Mouse (Mus musculus) inflammation-experienced regulatory T-cells (primary cell): Measurements from ENCODE around the gene Anp32a. TPM values are rescaled to one million over a fixed set of nuclear protein-coding genes. Genes with fewer than 3 reads are reported as not detected.

Experiments
- polyA plus RNA-seq, 2 experiments: library from polyadenylated mRNA; unstranded; fragments of 100-300 nt; shearing (Covaris generic); gene quantifications; one replicate each; pipeline ENCODE4 v1.2.1; 2017

Anp32a gene
- polyA plus RNA-seq, result 10 to 100 TPM; 66.7 to 72.2 TPM

DNA sequence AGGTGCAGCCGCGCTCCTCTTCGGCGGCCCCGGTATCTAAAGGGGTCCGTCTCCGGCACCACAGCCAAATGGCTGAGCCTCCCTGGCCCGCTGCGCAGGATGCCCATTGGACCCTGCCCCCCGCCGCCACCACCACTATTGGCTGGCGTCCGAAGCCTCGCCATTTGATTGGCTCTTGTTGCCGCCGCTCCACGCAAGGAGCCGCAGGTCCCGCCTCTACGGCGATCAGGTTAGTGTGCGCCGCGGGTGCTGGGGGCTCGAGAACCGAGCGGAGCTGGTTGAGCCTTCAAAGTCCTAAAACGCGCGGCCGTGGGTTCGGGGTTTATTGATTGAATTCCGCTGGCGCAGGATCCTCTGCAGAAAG, at the start of gene Anp32a:
Gene Anp32a, plus strand, starts transcription at position 171 of the 364 bp plus-strand sequence.

Other genes with a start within 250 kb of the Anp32a start
- 10 to 100 TPM in 1 of 2 experiments, 1 to 10 TPM in 1; 6.1 to 10.6 TPM for gene Glce, start 218.6 kb upstream of the Anp32a start, polyA plus RNA-seq
- gene Spesp1, start 59.1 kb upstream of the Anp32a start, polyA plus RNA-seq, result under 1 TPM in 1 of 2 experiments, not detected in 1; 0.08 TPM
- gene Coro2b, start 195.8 kb downstream of the Anp32a start, polyA plus RNA-seq, result 1 to 10 TPM; 3.2 to 3.4 TPM